ENCODE assay signal across 14 mouse cellular contexts in genomic region chr19:42639544-42639943, GRCm38 (mm10). TPM values are rescaled to one million over a fixed set of nuclear protein-coding genes. Genes with fewer than 3 reads are reported as not detected.
DNase-seq lines count a peak whose midpoint lies in the region; ATAC-seq and TF ChIP-seq lines count a peak whose summit lies in the region.
"Had no signal": no experiment of that assay in that cellular context is flagged by ENCODE, and none has a peak within 500 bp of the region (broad histone marks: within the 10 kb centered on the region; RNA-seq: fewer than 3 reads in every experiment).

No protein-coding gene starts in this region.

- H3K4me1 ChIP-seq in forebrain, embryonic 11.5 days (replicated peaks; ENCODE audit: control insufficient read depth, insufficient read depth, low read length) = no peaks in the 10 kb centered on the region
- H3K4me1 ChIP-seq in forebrain, embryonic 12.5 days = no peaks in the 10 kb centered on the region; the same call in 1 of the 2 replicates
- H3K4me1 ChIP-seq in lung, embryonic 15.5 days = peaks cover 11% of the 10 kb centered on the region
- H3K4me1 ChIP-seq in intestine, embryonic 16.5 days (ENCODE audit: control insufficient read depth, insufficient read depth, low read length) = peaks cover 10% of the 10 kb centered on the region
- no peaks in the 10 kb centered on the region for H3K4me1 ChIP-seq in stomach, postnatal 0 days (replicated peaks; ENCODE audit: control insufficient read depth, insufficient read depth)
- H3K4me1 ChIP-seq: liver, embryonic 13.5 days had no signal

- no peak overlapping the region for H3K9ac ChIP-seq in forebrain, embryonic 11.5 days (ENCODE audit: low read length)
- H3K9ac ChIP-seq in forebrain, embryonic 12.5 days = no peak overlapping the region
- H3K9ac ChIP-seq in lung, embryonic 15.5 days = no peak overlapping the region
- no peak overlapping the region for H3K9ac ChIP-seq in intestine, embryonic 16.5 days (ENCODE audit: low read depth, low read length)
- no peak overlapping the region for H3K9ac ChIP-seq in stomach, postnatal 0 days (ENCODE audit: low read length)
- H3K9ac ChIP-seq: forebrain, embryonic 15.5 days; liver, embryonic 13.5 days had no signal

- no peak for TF ChIP-seq EP300 in stomach, postnatal 0 days (optimal IDR thresholded peaks at IDR 0.05)

- ATAC-seq in forebrain, embryonic 11.5 days (replicated peaks; ENCODE audit: low FRiP score) = no peak
- no peak for ATAC-seq in forebrain, embryonic 12.5 days (ENCODE audit: low FRiP score)
- ATAC-seq in lung, embryonic 15.5 days (ENCODE audit: borderline replicate concordance, extremely low read depth, low FRiP score, low TSS enrichment) = no peak
- ATAC-seq in intestine, embryonic 16.5 days = peak; percentile 58; the same call in 1 of the 2 replicates
- peak; percentile 56; the same call in 1 of the 2 replicates for ATAC-seq in stomach, postnatal 0 days (ENCODE audit: low FRiP score, low TSS enrichment)
- ATAC-seq: forebrain, embryonic 15.5 days; hindbrain, postnatal 0 days had no signal

- H3K4me3 ChIP-seq in forebrain, embryonic 11.5 days (ENCODE audit: low read depth, low read length) = no peak overlapping the region
- no peak overlapping the region for H3K4me3 ChIP-seq in forebrain, embryonic 12.5 days (replicated peaks)
- H3K4me3 ChIP-seq in lung, embryonic 15.5 days = no peak overlapping the region
- H3K4me3 ChIP-seq in intestine, embryonic 16.5 days (ENCODE audit: low read length) = no peak overlapping the region
- H3K4me3 ChIP-seq in stomach, postnatal 0 days (ENCODE audit: low read depth, low read length) = no peak overlapping the region
- H3K4me3 ChIP-seq: forebrain, embryonic 15.5 days; heart, adult 2 months; liver, embryonic 13.5 days; midbrain, embryonic 10.5 days had no signal

- TF ChIP-seq CTCF in stomach, postnatal 0 days (IDR thresholded peaks at IDR 0.05; ENCODE audit: low read depth) = no peak

- H3K27me3 ChIP-seq in forebrain, embryonic 11.5 days (ENCODE audit: control insufficient read depth, insufficient read depth, low read length) = no peaks in the 10 kb centered on the region
- H3K27me3 ChIP-seq in forebrain, embryonic 12.5 days = no peaks in the 10 kb centered on the region
- H3K27me3 ChIP-seq in lung, embryonic 15.5 days = no peaks in the 10 kb centered on the region
- no peaks in the 10 kb centered on the region for H3K27me3 ChIP-seq in intestine, embryonic 16.5 days (replicated peaks; ENCODE audit: control insufficient read depth, insufficient read depth, low read length)
- H3K27me3 ChIP-seq in stomach, postnatal 0 days (ENCODE audit: control insufficient read depth, insufficient read depth, low read length) = no peaks in the 10 kb centered on the region
- H3K27me3 ChIP-seq: forebrain, embryonic 15.5 days; liver, embryonic 13.5 days had no signal

- H3K4me2 ChIP-seq in forebrain, embryonic 11.5 days (ENCODE audit: low read depth, low read length, severe bottlenecking) = no peak overlapping the region
- H3K4me2 ChIP-seq in forebrain, embryonic 12.5 days = no peak overlapping the region
- H3K4me2 ChIP-seq in lung, embryonic 15.5 days = no peak overlapping the region
- no peak overlapping the region for H3K4me2 ChIP-seq in intestine, embryonic 16.5 days (ENCODE audit: low read depth, low read length)
- no peak overlapping the region for H3K4me2 ChIP-seq in stomach, postnatal 0 days (replicated peaks; ENCODE audit: low read depth)
- H3K4me2 ChIP-seq: forebrain, embryonic 15.5 days; liver, embryonic 13.5 days had no signal

- 81% methylated on average over 8 of the region's 8 CpGs for WGBS in forebrain, embryonic 11.5 days
- WGBS in forebrain, embryonic 12.5 days = 78% methylated on average over 8 of the region's 8 CpGs
- 46% methylated on average over 8 of the region's 8 CpGs for WGBS in lung, embryonic 15.5 days
- WGBS in intestine, embryonic 16.5 days = 41% methylated on average over 8 of the region's 8 CpGs
- 40% methylated on average over 8 of the region's 8 CpGs for WGBS in stomach, postnatal 0 days

- H3K9me3 ChIP-seq in forebrain, embryonic 11.5 days (ENCODE audit: control insufficient read depth, low read length) = no peaks in the 10 kb centered on the region
- no peaks in the 10 kb centered on the region for H3K9me3 ChIP-seq in forebrain, embryonic 12.5 days
- H3K9me3 ChIP-seq in lung, embryonic 15.5 days = no peaks in the 10 kb centered on the region
- no peaks in the 10 kb centered on the region for H3K9me3 ChIP-seq in intestine, embryonic 16.5 days (ENCODE audit: control insufficient read depth, low read length)
- H3K9me3 ChIP-seq in stomach, postnatal 0 days (ENCODE audit: control insufficient read depth, low read length) = no peaks in the 10 kb centered on the region
- H3K9me3 ChIP-seq: forebrain, embryonic 15.5 days; liver, embryonic 13.5 days; midbrain, embryonic 10.5 days had no signal

- DNase-seq in forebrain, embryonic 11.5 days (ENCODE audit: low spot score) = peak; percentile 18
- no peak for DNase-seq in lung, postnatal 36 days
- DNase-seq in stomach, postnatal 0 days (ENCODE audit: low spot score) = no peak
- no peak for DNase-seq in frontal cortex, adult 2 months (ENCODE audit: extremely low spot score in 1 of 2, low spot score in 1 of 2)
- no peak for DNase-seq in kidney, postnatal 36 days
- DNase-seq: cerebellum, adult 18-20 months; liver, embryonic 13.5 days had no signal

- no peaks in the 10 kb centered on the region for H3K36me3 ChIP-seq in forebrain, embryonic 11.5 days (ENCODE audit: control insufficient read depth, insufficient read depth, low read length)
- H3K36me3 ChIP-seq in forebrain, embryonic 12.5 days (replicated peaks) = no peaks in the 10 kb centered on the region
- H3K36me3 ChIP-seq in lung, embryonic 15.5 days = no peaks in the 10 kb centered on the region
- H3K36me3 ChIP-seq in intestine, embryonic 16.5 days (ENCODE audit: control insufficient read depth, insufficient read depth, low read length) = no peaks in the 10 kb centered on the region
- H3K36me3 ChIP-seq in stomach, postnatal 0 days (ENCODE audit: control insufficient read depth, insufficient read depth, low read length) = no peaks in the 10 kb centered on the region
- H3K36me3 ChIP-seq: forebrain, embryonic 15.5 days; liver, embryonic 13.5 days; midbrain, embryonic 10.5 days had no signal

- H3K27ac ChIP-seq in forebrain, embryonic 11.5 days (ENCODE audit: low read depth, low read length) = no peak overlapping the region
- no peak overlapping the region for H3K27ac ChIP-seq in forebrain, embryonic 12.5 days
- 0 out of 2 replicates have a peak overlapping the region, but pooled peaks have one; percentile 33 for H3K27ac ChIP-seq in lung, embryonic 15.5 days
- peak overlapping the region; percentile 88 for H3K27ac ChIP-seq in intestine, embryonic 16.5 days (ENCODE audit: low read length)
- peak overlapping the region; percentile 81 for H3K27ac ChIP-seq in stomach, postnatal 0 days (replicated peaks)
- H3K27ac ChIP-seq: forebrain, embryonic 15.5 days; heart, adult 2 months; liver, embryonic 13.5 days; midbrain, embryonic 10.5 days had no signal

RNA-seq across cellular contexts. Expression of gene Loxl4, which starts 26.9 kb away (rescaled TPM):
- 0.12 and 0.20 TPM in 2 replicates for polyA plus RNA-seq in forebrain, embryonic 11.5 days (2014; fragmentation: Nextera tagmentation; extraction: Ambion mirVana)
- polyA plus RNA-seq in forebrain, embryonic 12.5 days (2016; fragmentation: Nextera tagmentation; extraction: Ambion mirVana) = 0.24 and 0.34 TPM in 2 replicates
- polyA plus RNA-seq in lung, embryonic 15.5 days (2015; fragmentation: Nextera tagmentation; extraction: Ambion mirVana) = 0.55 and 0.65 TPM in 2 replicates
- 2.2 and 2.4 TPM in 2 replicates for polyA plus RNA-seq in intestine, embryonic 16.5 days (2015; fragmentation: Nextera tagmentation; extraction: Ambion mirVana)
- 2.2 and 3.1 TPM in 2 replicates for polyA plus RNA-seq in stomach, postnatal 0 days (2015; fragmentation: Nextera tagmentation; extraction: Ambion mirVana)
- 0.04 TPM in 2 replicates for polyA plus RNA-seq in frontal cortex, adult 2 months (2012; rRNA removed)
- polyA plus RNA-seq: hindbrain, postnatal 0 days had no signal

Comparison
In these comparisons a context has a peak if more than half of its experiments do, and no peak if none do; other contexts are left out.
1. ATAC-seq: peak in intestine, embryonic 16.5 days (single experiment) and stomach, postnatal 0 days (single experiment); none in forebrain, embryonic 11.5 days (single experiment), forebrain, embryonic 12.5 days (single experiment) and lung, embryonic 15.5 days (single experiment).
2. H3K27ac ChIP-seq: peak in lung, embryonic 15.5 days (single experiment), intestine, embryonic 16.5 days (single experiment) and stomach, postnatal 0 days (single experiment); none in forebrain, embryonic 11.5 days (single experiment) and forebrain, embryonic 12.5 days (single experiment).